Mouse (Mus musculus) testis, adult 2 months (tissue): ENCODE results near the gene Tcte1.

Experiments used
- CTCF ChIP-seq: fragments of 200-500 bp; IDR thresholded peaks from 2 replicates; pipeline ENCODE4 v1.5.1; 2012; ENCODE audit warnings: low read depth, mild to moderate bottlenecking, inconsistent platforms, low read length, moderate library complexity; ENCODE audit not compliant: control insufficient read depth, insufficient read depth, insufficient replicate concordance
- POLR2A ChIP-seq: fragments of 200-500 bp; IDR thresholded peaks from 2 replicates; pipeline ENCODE4 v1.6.1; 2012; ENCODE audit warnings: low read depth, mild to moderate bottlenecking, inconsistent platforms, low read length, moderate library complexity; ENCODE audit not compliant: control insufficient read depth

GRCm38 (mm10) chr17:45480429-45480828 lies 42.8 kb upstream of the Tcte1 start:
- no peak for TF ChIP-seq POLR2A
- TF ChIP-seq CTCF, result no peak
